Mouse (Mus musculus) CH12.LX (cell line): ENCODE results near the gene Ubr4.

Source experiments
- CHD1 ChIP-seq: IDR thresholded peaks from 2 replicates; pipeline ENCODE4 v1.6.1; 2012; ENCODE audit warnings: low read depth, low read length, improper control_type of control experiment, inconsistent platforms
- CHD2 ChIP-seq: IDR thresholded peaks from 2 replicates; pipeline ENCODE4 v1.6.1; 2011; ENCODE audit warnings: low read length, improper control_type of control experiment
- CTCF ChIP-seq, 2 experiments: IDR thresholded peaks in 1 of 2; conservative IDR thresholded peaks in 1 of 2; 2 replicates each; pipeline ENCODE4 v1.5.1; 2011 to 2012; ENCODE audit warnings: low read depth in 2 of 2, low read length in 2 of 2, improper control_type of control experiment in 1 of 2, inconsistent platforms in 1 of 2, mild to moderate bottlenecking in 1 of 2, moderate library complexity in 1 of 2
- EP300 ChIP-seq: IDR thresholded peaks from 2 replicates; pipeline ENCODE4 v1.6.1; 2011; ENCODE audit warnings: low read length, improper control_type of control experiment
- ETS1 ChIP-seq: conservative IDR thresholded peaks from 2 replicates; pipeline ENCODE4 v1.6.1; 2012; ENCODE audit warnings: low read depth, mild to moderate bottlenecking, inconsistent platforms, low read length, improper control_type of control experiment, moderate library complexity
- KAT2A ChIP-seq: IDR thresholded peaks from 2 replicates; pipeline ENCODE4 v1.6.1; 2012; ENCODE audit warnings: low read length, improper control_type of control experiment, inconsistent platforms; ENCODE audit not compliant: insufficient replicate concordance
- MAX ChIP-seq: IDR thresholded peaks from 2 replicates; pipeline ENCODE4 v1.6.1; 2011; ENCODE audit warnings: low read length, improper control_type of control experiment
- POLR2A ChIP-seq: IDR thresholded peaks from 2 replicates; pipeline ENCODE4 v1.6.1; 2011; ENCODE audit warnings: low read depth, mild to moderate bottlenecking, improper control_type of control experiment, low read length
- POLR2AphosphoS2 ChIP-seq: IDR thresholded peaks from 2 replicates; pipeline ENCODE4 v1.6.1; 2011; ENCODE audit warnings: low read depth, low read length, improper control_type of control experiment
- RCOR1 ChIP-seq: conservative IDR thresholded peaks from 2 replicates; pipeline ENCODE4 v1.6.1; 2012; ENCODE audit warnings: low read depth, mild to moderate bottlenecking, inconsistent platforms, low read length, improper control_type of control experiment
- SIN3A ChIP-seq: IDR thresholded peaks from 2 replicates; pipeline ENCODE4 v1.6.1; 2012; ENCODE audit warnings: low read length, improper control_type of control experiment, inconsistent platforms
- TCF12 ChIP-seq: IDR thresholded peaks from 2 replicates; pipeline ENCODE4 v1.6.1; 2014; ENCODE audit warnings: low read depth, mild to moderate bottlenecking, inconsistent platforms, low read length, improper control_type of control experiment
- USF1 ChIP-seq: IDR thresholded peaks from 2 replicates; pipeline ENCODE4 v1.6.1; 2014; ENCODE audit warnings: low read depth, mild to moderate bottlenecking, inconsistent platforms, low read length, improper control_type of control experiment
- ZMIZ1 ChIP-seq: IDR thresholded peaks from 2 replicates; pipeline ENCODE4 v1.6.1; 2012; ENCODE audit warnings: low read depth, mild to moderate bottlenecking, inconsistent platforms, low read length, improper control_type of control experiment

DNA sequence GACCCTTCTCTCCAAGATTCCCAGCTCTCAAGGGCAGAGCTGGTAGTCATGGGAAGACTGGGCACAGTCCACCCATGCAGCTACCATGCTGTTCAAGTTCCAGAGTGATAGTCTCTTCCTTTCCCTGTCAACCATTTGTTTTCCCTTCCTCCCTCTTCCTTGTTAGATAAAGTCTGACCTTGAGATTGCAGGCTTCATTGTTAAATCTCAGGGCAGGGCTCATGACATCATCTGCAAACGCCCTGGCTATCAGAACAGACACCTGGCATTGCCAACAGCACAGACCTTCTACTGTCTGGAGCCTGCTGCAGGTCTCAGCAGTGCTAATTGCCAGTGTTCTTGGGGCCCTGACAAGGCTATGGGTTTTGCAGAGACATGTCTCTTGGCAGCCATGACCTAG, 129.0 kb downstream of the Ubr4 start:
- TF ChIP-seq SIN3A (no peak), CTCF (conservative IDR thresholded peaks at IDR 0.05 in 1 of 2, IDR thresholded peaks at IDR 0.05 in 1 of 2; ENCODE audit: low read depth in 2 of 2, low read length in 2 of 2) (no peak), EP300 (no peak), POLR2AphosphoS2 (no peak), MAX (no peak), POLR2A (no peak), CHD1 (no peak), ETS1 (no peak), RCOR1 (no peak), CHD2 (no peak), ZMIZ1 (no peak), KAT2A (no peak), USF1 (no peak), TCF12 (no peak)
